Mouse (Mus musculus) erythroblast, embryonic 14.5 days (primary cell): ENCODE data around the gene Slc2a10. TPM values are rescaled to one million over a fixed set of nuclear protein-coding genes. Genes with fewer than 3 reads are reported as not detected.

Source experiments
- H3K27me3 ChIP-seq: 2 replicates; pipeline ENCODE4 v1.6.1; 2012; ENCODE audit warnings: inconsistent platforms; ENCODE audit not compliant: control insufficient read depth
- H3K36me3 ChIP-seq: 2 replicates; pipeline ENCODE4 v1.6.1; 2012; ENCODE audit warnings: mild to moderate bottlenecking, inconsistent platforms; ENCODE audit not compliant: control insufficient read depth
- H3K4me1 ChIP-seq: 2 replicates; pipeline ENCODE4 v1.6.1; 2012; ENCODE audit warnings: inconsistent platforms; ENCODE audit not compliant: control insufficient read depth
- H3K4me3 ChIP-seq: replicated peaks from 2 replicates; pipeline ENCODE3; 2012; ENCODE audit warnings: moderate library complexity, mild to moderate bottlenecking, inconsistent platforms
- H3K9me3 ChIP-seq: 2 replicates; pipeline ENCODE4 v1.6.1; 2012; ENCODE audit warnings: low read length, inconsistent platforms, mixed read lengths; ENCODE audit not compliant: control insufficient read depth
- GATA1 ChIP-seq: IDR thresholded peaks from 2 replicates; pipeline ENCODE4 v1.6.1; 2012; ENCODE audit warnings: low read length, inconsistent platforms, mixed read lengths
- TAL1 ChIP-seq: IDR thresholded peaks from 3 replicates; pipeline ENCODE4 v1.6.1; 2012; ENCODE audit warnings: low read length, inconsistent platforms, mixed read lengths
- polyA plus RNA-seq: library from polyadenylated mRNA; stranded (reverse); fragments of >175 nt; gene quantifications from 2 replicates; pipeline ENCODE4 v1.2.3, GENCODE M21; 2012

Slc2a10 gene
- polyA plus RNA-seq, 1 experiment = not detected

DNA sequence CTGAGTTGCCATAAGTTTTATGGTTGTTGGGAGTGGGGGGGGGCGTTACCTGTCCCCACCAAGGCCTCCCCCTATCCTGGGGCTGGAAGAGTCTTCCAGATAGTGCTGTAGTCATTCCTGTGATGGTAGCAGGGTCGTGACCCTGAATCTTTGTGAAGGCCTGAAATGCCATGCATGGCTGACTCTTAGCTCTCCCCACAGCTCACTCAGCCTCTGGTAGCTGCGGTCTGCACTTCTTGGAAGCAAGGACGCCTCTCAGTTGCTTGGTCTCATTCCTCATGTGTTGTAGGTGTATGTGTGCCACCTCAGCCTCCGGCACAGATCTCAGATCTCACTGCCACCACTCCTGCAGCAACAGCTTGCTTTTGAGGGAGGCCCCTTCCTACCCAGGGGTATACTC, 27.7 kb upstream of the Slc2a10 start:
- Histone ChIP-seq H3K4me3 (no peak overlapping the region), H3K9me3 (no peaks in the 10 kb centered on the region), H3K27me3 (peaks cover 9% of the 10 kb centered on the region), H3K4me1 (no peaks in the 10 kb centered on the region), H3K36me3 (no peaks in the 10 kb centered on the region)
- no peak for TF ChIP-seq GATA1
- no peak for TF ChIP-seq TAL1

DNA sequence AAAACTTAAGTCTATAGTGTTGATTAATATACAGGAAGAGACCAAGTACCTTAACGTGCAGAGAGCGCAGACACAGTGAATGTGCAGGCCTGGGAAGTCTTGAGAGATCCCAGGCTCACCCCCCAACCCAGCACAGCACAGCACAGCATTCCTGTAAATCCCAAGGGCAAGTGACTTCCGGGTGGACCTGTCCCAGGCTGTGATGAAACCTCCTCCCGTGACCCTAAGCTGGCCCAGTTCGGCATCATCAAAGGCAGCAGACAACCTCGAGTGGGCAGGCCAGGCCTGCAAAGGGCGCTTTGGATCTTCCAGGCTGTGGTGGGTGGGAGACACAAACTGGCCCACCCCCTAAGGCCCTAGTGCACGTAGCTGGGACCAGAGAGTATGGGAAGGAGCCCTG, 21.6 kb upstream of the Slc2a10 start:
- Histone ChIP-seq H3K36me3 (no peaks in the 10 kb centered on the region), H3K27me3 (no peaks in the 10 kb centered on the region), H3K9me3 (no peaks in the 10 kb centered on the region), H3K4me1 (peaks cover 2% of the 10 kb centered on the region; the same call in 1 of the 2 replicates), H3K4me3 (no peak overlapping the region)
- TF ChIP-seq GATA1 = no peak
- TF ChIP-seq TAL1 = no peak

DNA sequence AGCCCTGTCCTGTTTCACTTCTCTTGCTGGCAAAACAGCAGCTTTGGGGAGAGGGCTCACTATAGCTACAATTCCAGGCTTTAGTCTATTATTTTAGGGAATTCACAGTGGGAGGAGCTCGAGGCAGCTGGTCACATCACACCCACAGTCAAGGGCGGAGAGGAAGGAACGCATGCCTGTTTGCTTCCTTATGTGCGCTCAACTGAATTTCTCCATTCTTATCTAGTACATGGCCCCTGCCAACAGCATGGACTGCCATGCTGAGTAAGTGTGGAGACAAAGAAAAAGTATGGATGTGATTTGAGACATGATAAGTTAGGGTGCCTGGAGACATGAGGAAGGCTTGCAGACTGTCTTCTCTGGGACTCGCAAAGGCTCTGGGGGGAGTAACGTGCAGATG, 19.4 kb upstream of the Slc2a10 start:
- TF ChIP-seq TAL1 (no peak), GATA1 (no peak)
- no peaks in the 10 kb centered on the region for H3K9me3 ChIP-seq

DNA sequence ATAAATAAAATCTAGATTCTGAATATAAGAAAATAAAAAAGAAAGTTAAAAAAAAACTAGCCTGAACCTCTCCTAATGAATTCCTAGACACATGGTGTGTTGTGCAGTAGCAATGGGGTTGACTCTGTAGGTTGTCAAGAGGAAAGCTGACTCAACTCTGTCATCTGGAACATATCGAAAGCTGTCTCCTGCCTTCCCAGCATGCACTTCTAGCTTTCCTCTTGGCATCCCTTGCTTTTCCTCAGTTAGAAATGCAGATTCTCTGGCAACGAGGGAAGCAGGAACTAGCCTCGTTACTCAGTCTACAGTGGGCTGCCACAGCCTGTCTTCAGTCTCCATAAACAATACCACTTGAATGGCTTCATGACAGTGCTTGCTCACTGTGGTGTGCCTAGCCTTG, 17.8 kb upstream of the Slc2a10 start:
- no peaks in the 10 kb centered on the region for H3K27me3 ChIP-seq
- H3K36me3 ChIP-seq = peaks cover 22% of the 10 kb centered on the region
- TF ChIP-seq TAL1 (no peak), GATA1 (no peak)
- no peaks in the 10 kb centered on the region for H3K9me3 ChIP-seq
- H3K4me1 ChIP-seq = peaks cover 2% of the 10 kb centered on the region; the same call in 1 of the 2 replicates
- no peak overlapping the region for H3K4me3 ChIP-seq

More for the DNA sequence above, 19.4 kb upstream of the Slc2a10 start:
- no peaks in the 10 kb centered on the region for H3K27me3 ChIP-seq
- peaks cover 7% of the 10 kb centered on the region; the same call in 1 of the 2 replicates for H3K36me3 ChIP-seq
- H3K4me1 ChIP-seq = peaks cover 2% of the 10 kb centered on the region; the same call in 1 of the 2 replicates
- H3K4me3 ChIP-seq = no peak overlapping the region

DNA sequence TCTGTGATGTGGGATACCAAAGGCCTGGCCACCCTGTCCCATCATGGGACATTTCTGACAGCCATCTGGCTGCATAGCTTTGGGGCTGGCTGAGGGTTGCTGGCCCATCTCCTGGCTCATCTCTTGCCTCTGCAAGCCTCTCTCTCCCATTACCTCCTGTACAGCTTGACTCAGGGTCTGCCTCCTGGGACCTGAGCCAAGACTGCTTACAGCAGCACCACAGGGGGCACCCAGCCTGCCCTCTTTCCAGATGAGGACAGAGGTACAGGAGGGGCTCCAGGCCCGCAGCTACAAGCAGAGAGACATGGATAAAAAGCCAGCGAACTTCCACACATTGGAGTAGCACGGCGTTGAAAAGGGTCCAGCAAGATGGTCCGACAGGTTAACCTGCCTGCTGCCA, 17.2 kb upstream of the Slc2a10 start:
- no peak overlapping the region for H3K4me3 ChIP-seq
- TF ChIP-seq TAL1 (no peak), GATA1 (no peak)

DNA sequence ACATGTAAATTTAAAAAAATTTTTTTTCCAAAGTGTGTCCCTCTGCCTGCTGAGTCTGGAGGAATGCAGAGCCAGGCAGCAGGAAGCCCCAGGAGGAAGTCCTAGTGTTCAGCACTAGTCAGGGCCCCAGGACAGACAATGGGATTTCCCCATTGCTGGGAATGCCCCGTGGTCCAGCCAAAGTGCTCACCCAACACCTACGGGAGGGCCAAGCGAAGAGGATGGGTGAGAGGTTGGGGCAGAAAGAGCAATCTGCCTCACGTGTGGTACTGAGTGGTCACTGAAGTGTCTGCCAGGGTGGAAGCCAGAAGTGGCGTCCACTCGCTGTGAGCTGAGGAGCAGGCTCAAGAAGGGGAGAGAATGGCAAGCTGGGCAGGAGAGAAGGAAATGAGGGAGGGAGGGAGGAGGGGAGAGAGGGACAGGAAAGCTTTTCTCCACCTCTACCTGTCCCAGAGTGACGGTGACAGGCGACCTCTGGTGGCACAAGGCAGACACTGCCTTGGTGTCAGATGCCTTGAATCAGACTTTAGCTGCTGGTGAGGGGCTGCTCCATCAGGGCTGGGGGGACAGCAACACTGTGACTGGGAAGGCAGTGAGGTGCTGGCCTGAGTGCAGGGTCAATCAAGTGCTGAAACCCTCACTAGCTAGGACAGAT, 16.6 kb upstream of the Slc2a10 start:
- no peaks in the 10 kb centered on the region for H3K27me3 ChIP-seq
- H3K4me3 ChIP-seq = no peak overlapping the region
- H3K4me1 ChIP-seq = peaks cover 4% of the 10 kb centered on the region; the same call in 1 of the 2 replicates
- H3K36me3 ChIP-seq = peaks cover 23% of the 10 kb centered on the region
- no peak for TF ChIP-seq TAL1
- no peak for TF ChIP-seq GATA1
- no peaks in the 10 kb centered on the region for H3K9me3 ChIP-seq

More for the DNA sequence above, 17.2 kb upstream of the Slc2a10 start:
- no peaks in the 10 kb centered on the region for H3K27me3 ChIP-seq
- H3K9me3 ChIP-seq = no peaks in the 10 kb centered on the region
- H3K36me3 ChIP-seq = peaks cover 23% of the 10 kb centered on the region
- peaks cover 2% of the 10 kb centered on the region; the same call in 1 of the 2 replicates for H3K4me1 ChIP-seq

DNA sequence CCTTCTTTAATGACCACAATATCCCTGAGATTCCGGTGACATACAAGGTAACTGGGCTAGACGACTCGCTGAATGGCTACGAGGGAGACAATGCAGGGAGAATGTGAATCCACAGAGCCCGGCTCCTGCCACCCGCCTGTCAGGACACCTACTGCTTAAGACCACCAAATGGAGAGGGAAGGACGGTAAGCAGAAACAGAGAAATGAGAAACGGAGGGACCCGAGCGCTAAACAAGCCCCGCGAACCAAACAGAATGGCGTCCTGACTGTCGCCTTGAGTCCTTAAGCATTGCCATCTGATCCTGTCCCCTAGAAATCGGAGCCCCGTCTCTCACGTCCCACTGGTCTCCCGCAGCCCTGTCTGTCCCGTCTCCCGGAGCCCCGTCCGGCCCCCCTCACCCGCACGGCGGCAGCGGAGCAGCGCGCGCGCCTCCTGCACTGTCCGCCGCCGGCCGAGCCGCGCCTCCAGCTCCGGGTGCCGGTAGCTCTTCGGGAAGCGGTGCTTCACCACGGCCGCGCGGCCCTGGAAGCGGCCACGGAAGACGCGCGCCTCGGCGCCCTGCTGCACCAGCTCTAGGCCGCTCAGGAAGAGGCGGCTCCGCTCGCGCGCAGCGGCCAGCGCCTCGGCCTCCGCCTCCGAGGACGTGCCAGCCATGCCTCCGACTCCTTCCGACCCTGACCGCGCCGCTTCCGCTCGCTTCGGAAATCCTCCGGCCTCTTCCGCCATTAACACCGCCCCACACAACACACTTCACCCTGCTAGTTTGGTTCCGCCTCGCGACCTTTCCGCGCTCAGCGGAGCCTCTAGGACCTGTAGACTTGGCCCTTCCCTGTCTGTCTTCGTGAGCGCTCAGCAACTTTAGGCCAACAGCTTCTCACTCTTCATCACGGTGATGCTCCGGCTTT, 10.7 kb upstream of the Slc2a10 start, which contains the start of gene Trp53rka:
Trp53rka (minus strand) TSS at position 677 of the 906 bp plus-strand sequence.
- TF ChIP-seq TAL1 = no peak
- no peak for TF ChIP-seq GATA1
- Histone ChIP-seq H3K4me3 (peak within 1 kb of the TSS; percentile 73), H3K9me3 (no peaks in the 10 kb centered on the region), H3K36me3 (peaks cover 23% of the 10 kb centered on the region), H3K4me1 (peaks cover 18% of the 10 kb centered on the region), H3K27me3 (no peaks in the 10 kb centered on the region)

DNA sequence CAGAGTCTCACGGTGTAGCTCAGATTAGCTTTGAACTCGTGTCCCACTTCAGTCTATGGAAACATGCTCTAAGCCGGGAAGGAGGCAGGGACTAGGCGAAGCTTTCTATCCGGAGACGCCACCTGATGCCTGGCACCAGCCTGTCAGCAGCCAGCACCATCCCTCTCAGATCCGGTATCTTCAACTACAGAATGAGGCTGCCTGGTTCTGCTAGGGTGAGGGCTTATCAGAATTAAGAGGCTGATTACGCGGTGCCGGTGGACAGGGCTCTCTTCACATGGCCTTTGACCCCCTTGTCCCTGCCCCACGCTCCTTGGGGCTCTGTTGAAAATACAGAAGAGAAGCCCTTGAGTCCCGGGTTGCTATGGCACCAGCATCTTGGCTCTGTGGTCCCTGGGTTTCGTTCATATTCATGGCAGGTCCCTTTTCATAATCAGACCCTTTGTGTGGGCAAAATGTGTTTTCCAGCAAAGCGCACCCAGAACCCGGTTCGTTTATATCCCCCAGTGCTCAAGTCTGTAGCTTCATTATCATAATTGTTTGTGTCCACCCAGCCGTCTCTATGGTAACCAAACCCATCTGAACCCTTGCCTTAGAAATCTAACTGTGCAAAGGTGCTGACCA, 9.9 kb upstream of the Slc2a10 start:
- TF ChIP-seq GATA1 (no peak), TAL1 (no peak)
- no peaks in the 10 kb centered on the region for H3K27me3 ChIP-seq
- no peaks in the 10 kb centered on the region for H3K9me3 ChIP-seq
- H3K4me1 ChIP-seq = peaks cover 18% of the 10 kb centered on the region
- H3K4me3 ChIP-seq = peak overlapping the region; percentile 73
- H3K36me3 ChIP-seq = peaks cover 19% of the 10 kb centered on the region
